Mouse (Mus musculus) stomach, embryonic 15.5 days (tissue): ENCODE results near the gene Slc46a3. TPM values are rescaled to one million over a fixed set of nuclear protein-coding genes. Genes with fewer than 3 reads are reported as not detected.
"Not testable (repeated sequence)": the region's sequence is repeated elsewhere in the genome, so short reads cannot be mapped to it uniquely, and the experiment has no call there.

Experiments used
- ATAC-seq: fragments of 200-750 bp; cut with Nextera tagmentation; 2 replicates; pipeline ENCODE4 v1.8.0; 2017; ENCODE audit warnings: low read depth, moderate number of reproducible peaks, moderate TSS enrichment; ENCODE audit not compliant: insufficient read depth, low FRiP score
- H3K27ac ChIP-seq: fragments of 300-500 bp; sonication (generic); 2 replicates; pipeline ENCODE4 v1.5.1; 2015; ENCODE audit warnings: mild to moderate bottlenecking, inconsistent platforms
- H3K27me3 ChIP-seq: fragments of 300-500 bp; sonication (generic); replicated peaks from 2 replicates; pipeline ENCODE4 v1.6.1; 2015; ENCODE audit warnings: inconsistent platforms
- H3K36me3 ChIP-seq: fragments of 300-500 bp; sonication (generic); 2 replicates; pipeline ENCODE4 v1.6.1; 2015; ENCODE audit warnings: inconsistent platforms
- H3K4me1 ChIP-seq: fragments of 300-500 bp; sonication (generic); 2 replicates; pipeline ENCODE4 v1.6.1; 2015; ENCODE audit warnings: inconsistent platforms
- H3K4me2 ChIP-seq: fragments of 300-500 bp; sonication (generic); 2 replicates; pipeline ENCODE4 v1.6.1; 2015; ENCODE audit warnings: mild to moderate bottlenecking, inconsistent platforms
- H3K4me3 ChIP-seq: fragments of 300-500 bp; sonication (generic); replicated peaks from 2 replicates; pipeline ENCODE4 v1.5.1; 2015; ENCODE audit warnings: inconsistent platforms
- H3K9ac ChIP-seq: fragments of 300-500 bp; sonication (generic); 2 replicates; pipeline ENCODE4 v1.6.1; 2015; ENCODE audit warnings: inconsistent platforms
- H3K9me3 ChIP-seq: fragments of 300-500 bp; sonication (generic); 2 replicates; pipeline ENCODE4 v1.6.1; 2016; ENCODE audit warnings: inconsistent platforms
- WGBS: fragments of 180-500 bp; shearing (Covaris S2); methylation state at CpG from one replicate; pipeline ENCODE4 v1.1.7; 2015; 5-methylcytosine and 5-hydroxymethylcytosine counted together
- polyA plus RNA-seq: library from polyadenylated mRNA; unstranded; fragments of >200 nt; fragmentation: Nextera tagmentation; extraction: Ambion mirVana; gene quantifications from 2 replicates; pipeline ENCODE4 v1.2.1, GENCODE M21; 2015

Gene Slc46a3
- polyA plus RNA-seq, 1 experiment from 2014 or later: 5.7 TPM

DNA sequence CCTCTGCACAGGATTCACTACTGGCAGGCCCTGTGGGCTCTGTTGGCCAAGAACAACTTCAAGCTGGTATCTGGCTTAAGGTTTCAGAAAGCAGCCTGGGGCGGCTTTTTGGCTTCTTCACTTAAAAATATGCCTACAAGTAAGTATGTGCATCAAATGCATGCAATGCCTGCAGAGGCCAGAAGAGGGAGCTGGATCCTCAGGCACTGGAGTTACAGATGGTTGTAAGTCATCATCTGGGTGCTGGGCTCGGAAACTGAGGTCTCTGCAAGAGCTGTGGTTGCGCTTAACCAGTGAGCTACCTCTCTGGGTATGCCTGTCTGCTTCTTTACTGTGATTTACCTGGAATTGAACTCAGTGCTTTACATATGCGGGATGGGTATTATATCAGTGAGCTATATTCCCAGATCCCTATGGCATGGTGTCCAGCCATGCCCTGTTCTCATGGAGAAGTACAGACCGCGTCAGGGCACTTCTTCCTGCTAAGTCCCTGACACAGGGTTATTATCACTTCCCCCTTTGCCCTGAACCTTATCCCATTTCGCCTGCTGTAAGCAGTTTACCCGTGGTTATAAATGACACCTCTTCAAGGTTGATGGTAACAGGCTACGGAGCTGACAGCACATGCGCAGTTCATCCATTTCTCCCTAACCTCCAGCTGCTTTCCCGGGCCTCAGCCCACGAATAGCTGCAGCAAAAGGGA is 16.3 kb upstream of the Slc46a3 start:
- Histone ChIP-seq H3K27me3 (no peaks in the 10 kb centered on the region), H3K9ac (no peak overlapping the region), H3K4me1 (no peaks in the 10 kb centered on the region; the same call in 1 of the 2 replicates), H3K36me3 (no peaks in the 10 kb centered on the region), H3K9me3 (no peaks in the 10 kb centered on the region), H3K4me2 (no peak overlapping the region), H3K4me3 (no peak overlapping the region), H3K27ac (no peak overlapping the region)
- WGBS: 61% methylated on average over 12 of the region's 12 CpGs
- ATAC-seq: no peak

DNA sequence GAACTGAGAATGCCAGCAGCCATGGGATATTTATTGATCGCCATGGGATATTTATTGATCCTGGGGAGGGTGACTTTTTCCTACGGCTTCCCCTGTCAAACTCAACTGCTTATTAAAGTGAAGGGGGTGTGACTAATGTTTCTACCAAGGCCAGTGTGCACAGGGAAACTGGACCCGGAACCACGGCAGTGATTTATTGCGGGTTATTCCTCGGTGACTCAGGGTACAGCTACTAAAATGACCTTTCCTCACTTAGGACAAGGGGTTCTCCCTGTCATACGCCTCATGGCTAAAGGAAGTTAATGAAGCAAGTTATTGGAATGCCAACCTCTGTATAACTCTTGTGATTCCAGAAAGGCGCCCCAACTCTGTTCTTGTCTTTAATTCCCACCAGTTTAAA is 13.2 kb upstream of the Slc46a3 start:
- Histone ChIP-seq H3K36me3 (no peaks in the 10 kb centered on the region), H3K27ac (no peak overlapping the region), H3K4me1 (no peaks in the 10 kb centered on the region), H3K27me3 (no peaks in the 10 kb centered on the region), H3K4me3 (no peak overlapping the region), H3K9ac (no peak overlapping the region), H3K9me3 (no peaks in the 10 kb centered on the region), H3K4me2 (no peak overlapping the region)
- 80% methylated on average over 8 of the region's 8 CpGs for WGBS
- ATAC-seq: no peak

DNA sequence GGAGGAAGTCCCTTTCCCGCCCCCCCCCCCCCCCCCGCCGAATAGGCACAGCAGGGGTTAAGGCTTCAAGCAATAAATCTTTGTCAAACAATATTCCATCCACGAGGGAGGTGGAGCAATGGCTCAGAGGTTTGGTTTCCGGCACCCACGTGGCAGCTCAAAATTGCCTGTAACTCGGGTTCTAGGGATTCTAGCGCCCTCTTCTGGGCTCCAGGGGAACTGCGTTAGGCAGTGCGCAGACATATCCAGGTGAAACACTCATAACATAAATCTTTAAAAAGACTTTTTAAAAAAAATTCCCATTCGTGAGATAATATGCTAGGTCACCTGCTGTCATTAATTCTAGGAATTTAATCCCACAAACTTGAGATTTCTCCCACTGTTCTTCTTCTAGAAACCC is 12.5 kb upstream of the Slc46a3 start:
- Histone ChIP-seq H3K9ac (no peak overlapping the region), H3K4me1 (no peaks in the 10 kb centered on the region), H3K4me3 (no peak overlapping the region), H3K27me3 (no peaks in the 10 kb centered on the region), H3K36me3 (no peaks in the 10 kb centered on the region), H3K4me2 (no peak overlapping the region), H3K9me3 (no peaks in the 10 kb centered on the region), H3K27ac (no peak overlapping the region)
- no peak for ATAC-seq
- WGBS: 45% methylated on average over 11 of the region's 11 CpGs

DNA sequence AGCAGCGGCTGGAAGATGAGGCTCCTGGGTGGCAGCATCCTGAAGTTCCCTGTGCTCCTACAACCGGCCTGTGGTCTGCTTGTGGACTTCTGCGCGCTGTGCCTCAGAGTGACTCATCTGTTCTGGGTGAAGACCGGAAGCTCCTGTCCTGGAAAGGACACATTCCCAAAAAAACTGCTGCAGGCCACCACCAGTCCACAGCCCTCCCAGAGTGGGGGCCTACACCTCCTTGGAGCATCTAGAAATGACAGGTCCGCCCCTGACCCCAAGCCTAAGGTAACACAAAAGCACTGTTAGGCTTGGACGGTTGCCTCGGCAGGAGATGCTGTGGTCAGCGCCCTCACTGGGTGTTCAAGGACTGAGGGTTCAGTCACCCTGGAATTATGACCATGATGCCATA is 8.6 kb upstream of the Slc46a3 start:
- Histone ChIP-seq H3K4me3 (no peak overlapping the region), H3K36me3 (no peaks in the 10 kb centered on the region), H3K4me1 (no peaks in the 10 kb centered on the region), H3K9ac (no peak overlapping the region), H3K9me3 (no peaks in the 10 kb centered on the region), H3K4me2 (no peak overlapping the region), H3K27ac (no peak overlapping the region), H3K27me3 (no peaks in the 10 kb centered on the region)
- 82% methylated on average over 9 of the region's 9 CpGs for WGBS
- ATAC-seq: no peak

- no peaks in the 10 kb centered on the region for H3K9me3 ChIP-seq
- H3K36me3 ChIP-seq: no peaks in the 10 kb centered on the region
- no peak overlapping the region for H3K9ac ChIP-seq
- no peaks in the 10 kb centered on the region for H3K4me1 ChIP-seq
- H3K4me2 ChIP-seq: no peak overlapping the region
- no peak for ATAC-seq
- H3K27me3 ChIP-seq: no peaks in the 10 kb centered on the region
- H3K27ac ChIP-seq: no peak overlapping the region
- H3K4me3 ChIP-seq: no peak overlapping the region
- 65% methylated on average over 15 of the region's 15 CpGs for WGBS
Observed at GRCm38 (mm10) chr5:147902008-147902757, 7.6 kb upstream of the Slc46a3 start.

DNA sequence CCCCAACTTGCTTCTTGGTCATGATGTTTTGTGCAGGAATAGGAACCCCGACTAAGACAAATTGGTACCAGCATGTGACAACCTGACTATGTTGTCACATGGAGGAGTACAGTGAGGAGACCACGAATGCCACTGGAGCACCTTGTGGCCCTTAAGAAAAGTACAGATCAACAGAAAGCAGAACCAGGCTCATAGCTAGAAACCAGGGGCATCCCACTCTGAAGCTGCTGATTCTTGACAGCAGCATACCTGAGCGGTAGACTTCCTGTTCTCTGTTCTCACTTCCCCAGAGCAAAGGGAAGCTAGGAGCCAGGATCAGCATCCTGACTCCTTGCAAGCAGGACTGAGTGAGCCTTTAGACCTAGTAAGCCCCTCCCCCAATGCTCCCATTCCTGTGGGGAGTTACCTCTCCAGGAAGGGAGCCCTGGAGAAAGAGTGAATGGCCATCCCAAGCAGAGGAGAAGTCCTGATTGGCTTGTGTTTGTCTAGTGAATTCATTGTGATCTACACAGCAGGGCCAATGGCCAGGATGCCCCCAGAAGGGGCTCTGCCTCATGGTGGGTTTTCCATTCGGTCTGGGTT is 4.4 kb upstream of the Slc46a3 start:
- ATAC-seq: no peak
- H3K9me3 ChIP-seq: no peaks in the 10 kb centered on the region
- no peaks in the 10 kb centered on the region for H3K36me3 ChIP-seq
- H3K27me3 ChIP-seq: peaks cover 5% of the 10 kb centered on the region
- H3K4me3 ChIP-seq: no peak overlapping the region
- no peak overlapping the region for H3K4me2 ChIP-seq
- H3K4me1 ChIP-seq: no peaks in the 10 kb centered on the region; the same call in 1 of the 2 replicates
- H3K27ac ChIP-seq: no peak overlapping the region
- no peak overlapping the region for H3K9ac ChIP-seq
- WGBS: 62% methylated on average over 4 of the region's 4 CpGs

DNA sequence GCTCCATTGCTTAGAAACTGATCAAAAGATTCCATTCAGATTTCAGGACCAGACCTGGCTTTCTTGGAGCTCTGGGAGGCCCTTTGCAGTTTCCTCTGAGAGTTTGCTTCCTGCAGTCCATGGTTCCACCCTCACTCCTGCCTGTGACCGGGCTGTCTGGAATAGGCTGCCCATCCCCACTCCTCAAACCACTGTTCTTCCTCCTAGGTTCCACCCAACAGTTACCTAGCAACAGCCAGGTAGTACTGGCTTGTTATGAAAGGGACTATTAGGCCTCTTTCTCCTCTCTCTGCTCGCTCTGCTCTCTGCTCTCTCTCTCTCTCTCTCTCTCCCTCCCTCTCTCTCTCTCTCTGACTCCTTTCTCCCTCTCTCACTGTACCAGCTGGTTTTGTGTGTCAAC is 3.6 kb upstream of the Slc46a3 start:
- no peak for ATAC-seq
- Histone ChIP-seq H3K4me3 (no peak overlapping the region), H3K4me2 (no peak overlapping the region), H3K27ac (no peak overlapping the region), H3K27me3 (peaks cover 5% of the 10 kb centered on the region), H3K9ac (no peak overlapping the region), H3K9me3 (no peaks in the 10 kb centered on the region), H3K4me1 (peaks cover 6% of the 10 kb centered on the region), H3K36me3 (no peaks in the 10 kb centered on the region)
- 55% methylated on average over 2 of the region's 2 CpGs for WGBS

GRCm38 (mm10) chr5:147896501-147896900 is 1.9 kb upstream of the Slc46a3 start:
- H3K4me3 ChIP-seq, H3K36me3 ChIP-seq, H3K9ac ChIP-seq, H3K27me3 ChIP-seq, H3K27ac ChIP-seq, H3K9me3 ChIP-seq, H3K4me2 ChIP-seq, ATAC-seq: not testable (repeated sequence)
- 77% methylated on average over 4 of the region's 4 CpGs for WGBS
- H3K4me1 ChIP-seq: peaks cover 10% of the 10 kb centered on the region

DNA sequence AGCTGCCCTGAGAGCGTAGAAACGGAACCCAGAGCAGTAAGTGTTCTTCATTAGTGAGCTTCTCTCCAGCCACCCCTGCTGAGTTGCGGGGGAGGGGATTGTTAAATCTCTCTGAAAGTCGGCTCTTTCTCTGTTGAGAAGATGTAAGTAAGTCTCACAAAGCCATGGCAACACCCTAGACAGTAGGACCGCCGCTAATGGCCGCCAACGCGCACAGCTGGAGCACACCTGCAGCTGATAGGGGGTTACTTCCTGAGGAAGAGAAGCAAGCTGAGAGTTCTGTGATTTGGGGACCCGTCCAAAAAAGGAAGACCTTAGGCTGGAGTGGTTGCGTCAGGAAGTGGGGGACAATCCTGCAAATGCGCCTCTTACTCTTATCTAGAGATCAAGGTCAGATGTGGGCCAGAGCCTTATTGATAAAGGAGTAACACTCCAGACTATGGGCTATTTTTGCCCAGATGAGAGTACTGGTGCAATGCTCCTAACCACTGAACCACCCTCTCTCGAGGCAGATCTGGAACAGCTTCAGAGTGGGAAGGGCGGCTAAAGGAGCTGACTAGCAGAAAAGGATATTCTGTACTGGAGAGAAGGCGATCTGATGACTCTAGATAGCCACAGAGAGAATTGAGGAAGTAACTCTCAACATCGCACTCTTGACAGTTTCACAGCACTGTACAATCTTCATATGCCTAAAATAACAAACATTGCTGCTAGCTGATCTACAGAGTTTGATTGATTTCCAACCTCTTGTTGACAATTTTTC is 1.0 kb upstream of the Slc46a3 start:
- no peak overlapping the region for H3K9ac ChIP-seq
- peaks cover 5% of the 10 kb centered on the region for H3K27me3 ChIP-seq
- peak overlapping the region; percentile 65 for H3K4me3 ChIP-seq
- 26% methylated on average over 16 of the region's 16 CpGs for WGBS
- ATAC-seq: no peak
- no peak overlapping the region for H3K27ac ChIP-seq
- H3K36me3 ChIP-seq: no peaks in the 10 kb centered on the region
- H3K9me3 ChIP-seq: no peaks in the 10 kb centered on the region
- peaks cover 10% of the 10 kb centered on the region for H3K4me1 ChIP-seq
- H3K4me2 ChIP-seq: peak overlapping the region; percentile 91

GRCm38 (mm10) chr5:147893766-147894454 is 705 bp downstream of the Slc46a3 start:
- 2% methylated on average over 25 of the region's 25 CpGs for WGBS
- H3K27me3 ChIP-seq: peaks cover 5% of the 10 kb centered on the region
- ATAC-seq: peak; percentile 32; the same call in 1 of the 2 replicates

DNA sequence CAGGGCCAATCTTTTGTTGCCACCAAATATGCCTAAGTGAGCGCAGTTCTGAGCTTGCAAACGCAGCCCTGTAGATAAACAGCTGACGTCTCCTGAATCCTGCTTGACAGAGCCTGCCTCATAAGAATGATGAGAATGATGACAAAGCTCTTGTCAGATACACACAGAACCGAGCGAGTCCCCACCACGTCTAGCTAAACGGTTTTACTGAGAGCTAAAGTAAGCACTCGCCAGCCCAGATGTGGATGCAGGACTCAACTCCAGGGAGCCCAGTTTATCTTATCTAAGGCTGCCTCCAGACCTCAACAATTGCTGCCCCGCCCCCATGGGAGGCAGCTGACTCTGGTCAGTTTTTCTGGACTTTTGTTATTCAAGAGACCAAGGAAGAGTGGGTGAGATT is 1.5 kb downstream of the Slc46a3 start:
- 14% methylated on average over 9 of the region's 9 CpGs for WGBS
- no peak for ATAC-seq
- peak overlapping the region; percentile 91 for H3K4me2 ChIP-seq

More at GRCm38 (mm10) chr5:147893766-147894454, 705 bp downstream of the Slc46a3 start:
- no peaks in the 10 kb centered on the region for H3K36me3 ChIP-seq
- H3K4me3 ChIP-seq: peak overlapping the region; percentile 65
- no peaks in the 10 kb centered on the region for H3K9me3 ChIP-seq
- peak overlapping the region; percentile 33; the same call in 1 of the 2 replicates for H3K9ac ChIP-seq
- H3K4me2 ChIP-seq: peak overlapping the region; percentile 91
- peak overlapping the region; percentile 59; the same call in 1 of the 2 replicates for H3K27ac ChIP-seq
- peaks cover 10% of the 10 kb centered on the region for H3K4me1 ChIP-seq

More for the DNA sequence above, 1.5 kb downstream of the Slc46a3 start:
- H3K4me1 ChIP-seq: peaks cover 10% of the 10 kb centered on the region
- no peak overlapping the region for H3K27ac ChIP-seq
- H3K9ac ChIP-seq: no peak overlapping the region
- peaks cover 5% of the 10 kb centered on the region for H3K27me3 ChIP-seq
- no peaks in the 10 kb centered on the region for H3K9me3 ChIP-seq
- no peaks in the 10 kb centered on the region for H3K36me3 ChIP-seq
- peak overlapping the region; percentile 65; the same call in 1 of the 2 replicates for H3K4me3 ChIP-seq
